Mouse (Mus musculus) kidney, adult 2 months (tissue): ENCODE measurements at regions not wholly inside any gene's neighbourhood (a gene's known extent, or its start where the extent isn't known, plus 50 kb on each side); places are given as distances from the start of the nearest gene placed in this dataset.

Experiments used
- DNase-seq: peaks from one replicate; pipeline ENCODE4 v3.0.0; 2021
- H3K27ac ChIP-seq: fragments of 200-500 bp; 2 replicates; pipeline ENCODE4 v1.5.1; 2012; ENCODE audit warnings: low read depth, low read length, control low read depth, inconsistent platforms; ENCODE audit not compliant: insufficient read depth
- H3K27me3 ChIP-seq: fragments of 200-500 bp; replicated peaks from 2 replicates; pipeline ENCODE4 v1.6.1; 2012; ENCODE audit warnings: mild to moderate bottlenecking, moderate library complexity, low read length, inconsistent platforms; ENCODE audit not compliant: control insufficient read depth, insufficient read depth
- H3K36me3 ChIP-seq: fragments of 200-500 bp; 2 replicates; pipeline ENCODE4 v1.6.1; 2012; ENCODE audit warnings: mild to moderate bottlenecking, moderate library complexity, low read length, inconsistent platforms; ENCODE audit not compliant: control insufficient read depth, insufficient read depth
- H3K4me1 ChIP-seq: fragments of 200-500 bp; 2 replicates; pipeline ENCODE4 v1.6.1; 2011; ENCODE audit warnings: low read length; ENCODE audit not compliant: control insufficient read depth, insufficient read depth
- H3K4me3 ChIP-seq: fragments of 200-500 bp; 2 replicates; pipeline ENCODE4 v1.5.1; 2011; ENCODE audit warnings: mild to moderate bottlenecking, low read depth, low read length, control low read depth; ENCODE audit not compliant: insufficient read depth
- CTCF ChIP-seq: fragments of 200-500 bp; conservative IDR thresholded peaks from 2 replicates; pipeline ENCODE4 v1.5.1; 2011; ENCODE audit warnings: low read depth, mild to moderate bottlenecking, control low read depth, low read length, moderate library complexity, mixed read lengths; ENCODE audit not compliant: insufficient read depth, insufficient read length
- POLR2A ChIP-seq: fragments of 200-500 bp; IDR thresholded peaks from one replicate; pipeline ENCODE4 v1.6.1; 2011; ENCODE audit warnings: low read depth, low read length, control low read depth
- WGBS: fragments of 180-500 bp; shearing (Covaris S2); methylation state at CpG from one replicate; pipeline ENCODE4 v1.1.7; 2018; 5-methylcytosine and 5-hydroxymethylcytosine counted together

GRCm38 (mm10) chr10:19118569-19119280 lies 103.3 kb upstream of the Tnfaip3 start:
- Histone ChIP-seq H3K36me3 (no peaks in the 10 kb centered on the region), H3K4me3 (no peak overlapping the region), H3K27me3 (no peaks in the 10 kb centered on the region), H3K4me1 (no peaks in the 10 kb centered on the region), H3K27ac (no peak overlapping the region)
- WGBS: 74% methylated on average over 5 of the region's 5 CpGs
- no peak for DNase-seq
- no peak for TF ChIP-seq CTCF
- TF ChIP-seq POLR2A: no peak

GRCm38 (mm10) chr10:19117071-19117605 lies 101.7 kb upstream of the Tnfaip3 start:
- TF ChIP-seq POLR2A (no peak), CTCF (no peak)
- no peaks in the 10 kb centered on the region for H3K36me3 ChIP-seq
- H3K27ac ChIP-seq: no peak overlapping the region
- no peak for DNase-seq
- H3K4me3 ChIP-seq: no peak overlapping the region
- H3K27me3 ChIP-seq: no peaks in the 10 kb centered on the region
- 68% methylated on average over 9 of the region's 9 CpGs for WGBS
- no peaks in the 10 kb centered on the region for H3K4me1 ChIP-seq

- no peaks in the 10 kb centered on the region for H3K36me3 ChIP-seq
- TF ChIP-seq POLR2A (no peak), CTCF (no peak)
- no peak overlapping the region for H3K4me3 ChIP-seq
- DNase-seq: no peak
- WGBS: 88% methylated on average over 2 of the region's 2 CpGs
- H3K4me1 ChIP-seq: no peaks in the 10 kb centered on the region
- no peaks in the 10 kb centered on the region for H3K27me3 ChIP-seq
- H3K27ac ChIP-seq: no peak overlapping the region
Measured at GRCm38 (mm10) chr10:19112459-19112858, 97.0 kb upstream of the Tnfaip3 start.

GRCm38 (mm10) chr10:19105231-19105681 lies 89.8 kb upstream of the Tnfaip3 start:
- H3K4me1 ChIP-seq: no peaks in the 10 kb centered on the region
- no peak for TF ChIP-seq CTCF
- TF ChIP-seq POLR2A: no peak
- WGBS: 45% methylated on average over 6 of the region's 6 CpGs
- H3K27ac ChIP-seq: no peak overlapping the region
- H3K4me3 ChIP-seq: no peak overlapping the region
- H3K36me3 ChIP-seq: no peaks in the 10 kb centered on the region
- no peak for DNase-seq
- H3K27me3 ChIP-seq: no peaks in the 10 kb centered on the region

- no peaks in the 10 kb centered on the region for H3K27me3 ChIP-seq
- no peak for DNase-seq
- no peaks in the 10 kb centered on the region for H3K36me3 ChIP-seq
- TF ChIP-seq CTCF (no peak), POLR2A (no peak)
- no peaks in the 10 kb centered on the region for H3K4me1 ChIP-seq
- H3K27ac ChIP-seq: no peak overlapping the region
- H3K4me3 ChIP-seq: no peak overlapping the region
- 63% methylated on average over 5 of the region's 5 CpGs for WGBS
Measured at GRCm38 (mm10) chr10:19104671-19105203, 89.3 kb upstream of the Tnfaip3 start.

- WGBS: 80% methylated on average over 10 of the region's 10 CpGs
- H3K36me3 ChIP-seq: no peaks in the 10 kb centered on the region
- no peak for TF ChIP-seq CTCF
- no peak for TF ChIP-seq POLR2A
- H3K4me3 ChIP-seq: no peak overlapping the region
- H3K4me1 ChIP-seq: no peaks in the 10 kb centered on the region
- H3K27me3 ChIP-seq: no peaks in the 10 kb centered on the region
- H3K27ac ChIP-seq: no peak overlapping the region
- no peak for DNase-seq
Measured at GRCm38 (mm10) chr10:19099369-19100285, 84.2 kb upstream of the Tnfaip3 start.
